Mouse (Mus musculus) liver, embryonic 12.5 days (tissue): ENCODE results near the gene Ccl17. TPM values are rescaled to one million over a fixed set of nuclear protein-coding genes. Genes with fewer than 3 reads are reported as not detected.

Experiments used
- polyA plus RNA-seq: library from polyadenylated mRNA; unstranded; fragments of >200 nt; fragmentation: Nextera tagmentation; extraction: Ambion mirVana; gene quantifications from 2 replicates; pipeline ENCODE4 v1.2.1, GENCODE M21; 2016

The Ccl17 gene
- polyA plus RNA-seq, 1 experiment from 2014 or later: 0.36 TPM

Other genes with a start within 250 kb of the Ccl17 start
- gene Rspry1, start 208.5 kb upstream of the Ccl17 start, polyA plus RNA-seq: 24.7 and 24.8 TPM in 2 replicates
- gene Fam192a, start 208.5 kb upstream of the Ccl17 start, polyA plus RNA-seq: 45.9 and 49.2 TPM in 2 replicates
- 42.3 and 44.9 TPM in 2 replicates for gene Arl2bp, start 143.9 kb upstream of the Ccl17 start, polyA plus RNA-seq
- gene Pllp, start 114.2 kb upstream of the Ccl17 start, polyA plus RNA-seq: 1.4 TPM in 2 replicates
- 0.07 and 0.23 TPM in 2 replicates for gene Ccl22, start 64.9 kb upstream of the Ccl17 start, polyA plus RNA-seq
- gene Cx3cl1, start 38.4 kb upstream of the Ccl17 start, polyA plus RNA-seq: 0.45 and 0.49 TPM in 2 replicates
- 55.1 and 57.2 TPM in 2 replicates for gene Coq9, start 27.9 kb downstream of the Ccl17 start, polyA plus RNA-seq
- gene Ciapin1, start 27.9 kb downstream of the Ccl17 start, polyA plus RNA-seq: 80.9 and 83.4 TPM in 2 replicates
- gene Polr2c, start 47.0 kb downstream of the Ccl17 start, polyA plus RNA-seq: 107 and 112 TPM in 2 replicates
- 13.8 and 14.6 TPM in 2 replicates for gene Dok4, start 65.9 kb downstream of the Ccl17 start, polyA plus RNA-seq
- 9.1 and 10.0 TPM in 2 replicates for gene Ccdc102a, start 107.6 kb downstream of the Ccl17 start, polyA plus RNA-seq
- 0.90 and 0.91 TPM in 2 replicates for gene Adgrg5, start 113.2 kb downstream of the Ccl17 start, polyA plus RNA-seq
- gene Adgrg1, start 164.3 kb downstream of the Ccl17 start, polyA plus RNA-seq: 78.5 and 80.9 TPM in 2 replicates
- 7.9 and 8.7 TPM in 2 replicates for gene Adgrg3, start 207.2 kb downstream of the Ccl17 start, polyA plus RNA-seq
- gene Drc7, start 244.7 kb downstream of the Ccl17 start, polyA plus RNA-seq: 0.14 and 0.37 TPM in 2 replicates